26 mouse cellular contexts compared by ENCODE assay signal in genomic region chr17:48275736-48276135, GRCm38 (mm10). TPM values are rescaled to one million over a fixed set of nuclear protein-coding genes. Genes with fewer than 3 reads are reported as not detected.
A peak's percentile ranks its signal among the peaks of the same experiment; 100 is the strongest.
DNase-seq lines count a peak whose midpoint lies in the region; ATAC-seq and TF ChIP-seq lines count a peak whose summit lies in the region.
"Had no signal": no experiment of that assay in that cellular context is flagged by ENCODE, and none has a peak within 500 bp of the region (broad histone marks: within the 10 kb centered on the region; RNA-seq: fewer than 3 reads in every experiment).

No protein-coding gene starts in this region.

- no peak overlapping the region for H3K9ac ChIP-seq in ES-Bruce4 (ENCODE audit: low read depth, poor library complexity, severe bottlenecking)
- H3K9ac ChIP-seq in liver, embryonic 13.5 days: peak overlapping the region; percentile 47
- H3K9ac ChIP-seq: embryonic facial prominence, embryonic 12.5 days; forebrain, embryonic 12.5 days; heart, embryonic 13.5 days; hindbrain, embryonic 13.5 days; intestine, embryonic 15.5 days had no signal

- H3K27ac ChIP-seq in ES-Bruce4 (ENCODE audit: insufficient read depth, low read length): no peak overlapping the region; the same call in 1 of the 2 replicates
- peak overlapping the region; percentile 51 for H3K27ac ChIP-seq in liver, embryonic 13.5 days
- H3K27ac ChIP-seq: embryonic facial prominence, embryonic 12.5 days; forebrain, embryonic 12.5 days; gastrocnemius, adult 2 months; heart, embryonic 13.5 days; hindbrain, embryonic 13.5 days; hindbrain, postnatal 0 days; intestine, embryonic 15.5 days had no signal

- H3K36me3 ChIP-seq in ES-Bruce4 (ENCODE audit: control insufficient read depth, insufficient read depth, low read length, poor library complexity, severe bottlenecking): no peaks in the 10 kb centered on the region
- H3K36me3 ChIP-seq in liver, embryonic 13.5 days: no peaks in the 10 kb centered on the region
- H3K36me3 ChIP-seq: embryonic facial prominence, embryonic 12.5 days; forebrain, embryonic 12.5 days; heart, embryonic 13.5 days; hindbrain, embryonic 13.5 days; intestine, embryonic 15.5 days had no signal

- no peak for TF ChIP-seq CTCF in ES-Bruce4 (IDR thresholded peaks at IDR 0.05; ENCODE audit: low read depth, low read length)

- H3K27me3 ChIP-seq in ES-Bruce4 (ENCODE audit: control insufficient read depth, insufficient read depth, low read length, poor library complexity, severe bottlenecking): no peaks in the 10 kb centered on the region
- no peaks in the 10 kb centered on the region for H3K27me3 ChIP-seq in liver, embryonic 13.5 days
- H3K27me3 ChIP-seq: embryonic facial prominence, embryonic 12.5 days; forebrain, embryonic 12.5 days; heart, embryonic 13.5 days; hindbrain, embryonic 13.5 days; intestine, embryonic 15.5 days had no signal

- peak overlapping the region; percentile 18; the same call in 1 of the 2 replicates for H3K4me2 ChIP-seq in liver, embryonic 13.5 days
- H3K4me2 ChIP-seq: embryonic facial prominence, embryonic 12.5 days; forebrain, embryonic 12.5 days; heart, embryonic 13.5 days; hindbrain, embryonic 13.5 days; intestine, embryonic 15.5 days had no signal

- ATAC-seq in liver, embryonic 13.5 days (ENCODE audit: low read depth): no peak
- ATAC-seq in inflammation-experienced regulatory T-cells, adult 6 months: no peak
- no peak for ATAC-seq in activated CD4-positive, CD25-positive, alpha-beta regulatory T cell, adult 4 months
- ATAC-seq: hindbrain, postnatal 0 days; intestine, embryonic 15.5 days had no signal

- no peaks in the 10 kb centered on the region for H3K9me3 ChIP-seq in ES-Bruce4 (replicated peaks; ENCODE audit: control insufficient read depth, insufficient read depth, low read length, poor library complexity, severe bottlenecking)
- H3K9me3 ChIP-seq in liver, embryonic 13.5 days (replicated peaks): no peaks in the 10 kb centered on the region
- H3K9me3 ChIP-seq: embryonic facial prominence, embryonic 12.5 days; forebrain, embryonic 12.5 days; heart, embryonic 13.5 days; hindbrain, embryonic 13.5 days; intestine, embryonic 15.5 days had no signal

- WGBS in liver, embryonic 13.5 days (ENCODE audit: insufficient replicate concordance): 34% methylated on average over 7 of the region's 7 CpGs

- H3K4me1 ChIP-seq in ES-Bruce4 (ENCODE audit: control insufficient read depth, insufficient read depth, low read length): peaks cover 1% of the 10 kb centered on the region
- H3K4me1 ChIP-seq in liver, embryonic 13.5 days (replicated peaks): peaks cover 80% of the 10 kb centered on the region
- H3K4me1 ChIP-seq: forebrain, embryonic 12.5 days; heart, embryonic 13.5 days; intestine, embryonic 15.5 days had no signal

- 0 out of 2 replicates have a peak overlapping the region, but pooled peaks have one; percentile 7 for H3K4me3 ChIP-seq in ES-Bruce4 (ENCODE audit: low read depth, low read length)
- no peak overlapping the region for H3K4me3 ChIP-seq in liver, embryonic 13.5 days (replicated peaks)
- H3K4me3 ChIP-seq: embryonic facial prominence, embryonic 12.5 days; forebrain, embryonic 12.5 days; gastrocnemius, adult 2 months; heart, embryonic 13.5 days; hindbrain, embryonic 13.5 days; intestine, embryonic 15.5 days had no signal

- no peak for TF ChIP-seq EP300 in ES-Bruce4 (IDR thresholded peaks at IDR 0.05; ENCODE audit: insufficient read depth, low read depth, low read length)

- DNase-seq in 416B (ENCODE audit: low read depth): peak; percentile 39
- DNase-seq in ZHBTc4 (ENCODE audit: low read depth, low spot score): peak; percentile 65
- no peak for DNase-seq in liver, embryonic 13.5 days
- no peak for DNase-seq in testis, postnatal 10 days (ENCODE audit: low spot score)
- DNase-seq: adrenal gland, postnatal 14 days; B cell, adult 2 months; cerebellum, adult 2 months; cerebellum, postnatal 14 days; gastrocnemius, adult 2 months; gastrocnemius, postnatal 36 days; heart, adult 11 months; heart, postnatal 4 days; kidney, adult 18-20 months had no signal

- TF ChIP-seq POLR2A in ES-Bruce4 (IDR thresholded peaks at IDR 0.05; ENCODE audit: insufficient read depth, low read length): no peak

RNA-seq across cellular contexts. Expression of gene Treml4, which starts 11.6 kb away (rescaled TPM):
- polyA plus RNA-seq in ES-Bruce4 (2011; ENCODE audit: insufficient read depth, insufficient read length, low read depth, missing spikeins): not detected in 2 replicates
- polyA plus RNA-seq in liver, embryonic 13.5 days (2015; fragmentation: Nextera tagmentation; extraction: Ambion mirVana): 3.5 and 3.6 TPM in 2 replicates
- 1 to 10 TPM in 1 of 3 experiments, under 1 TPM in 1, not detected in 1; 0.55 to 1.3 TPM for polyA plus RNA-seq in inflammation-experienced regulatory T-cells, adult 6 months (2017; shearing (Covaris generic))
- under 1 TPM in 1 of 2 experiments, not detected in 1; 0.37 TPM for polyA plus RNA-seq in activated CD4-positive, CD25-positive, alpha-beta regulatory T cell, adult 4 months (2017; shearing (Covaris generic))
- polyA plus RNA-seq: forebrain, embryonic 16.5 days; hindbrain, embryonic 13.5 days had no signal

RNA-seq across cellular contexts. Expression of gene Treml2, which starts 23.6 kb away (rescaled TPM):
- polyA plus RNA-seq in ES-Bruce4 (2011; ENCODE audit: insufficient read depth, insufficient read length, low read depth, missing spikeins): 0.70 and 0.79 TPM in 2 replicates
- 4.4 and 5.5 TPM in 2 replicates for polyA plus RNA-seq in liver, embryonic 13.5 days (2015; fragmentation: Nextera tagmentation; extraction: Ambion mirVana)
- polyA plus RNA-seq in inflammation-experienced regulatory T-cells, adult 6 months (2017; shearing (Covaris generic)): 10 to 100 TPM in 2 of 3 experiments, under 1 TPM in 1; 0.69 to 12.3 (median 11.3) TPM
- 10 to 100 TPM; 16.1 to 17.1 TPM for polyA plus RNA-seq in activated CD4-positive, CD25-positive, alpha-beta regulatory T cell, adult 4 months (2017; shearing (Covaris generic))
- polyA plus RNA-seq: forebrain, embryonic 16.5 days; heart, postnatal 0 days had no signal

RNA-seq across cellular contexts. Expression of gene Trem3, which starts 28.2 kb away (rescaled TPM):
- polyA plus RNA-seq in ES-Bruce4 (2011; ENCODE audit: insufficient read depth, insufficient read length, low read depth, missing spikeins): not detected in 2 replicates
- polyA plus RNA-seq in liver, embryonic 13.5 days (2015; fragmentation: Nextera tagmentation; extraction: Ambion mirVana): 2.1 and 2.2 TPM in 2 replicates
- not detected for polyA plus RNA-seq in inflammation-experienced regulatory T-cells, adult 6 months (2017; shearing (Covaris generic))
- not detected for polyA plus RNA-seq in activated CD4-positive, CD25-positive, alpha-beta regulatory T cell, adult 4 months (2017; shearing (Covaris generic))
- polyA plus RNA-seq: CD4-positive, CD25-positive, alpha-beta regulatory T cell, adult 4 months; cerebellum, adult 2 months; embryonic facial prominence, embryonic 12.5 days; forebrain, embryonic 12.5 days; forebrain, embryonic 16.5 days; heart, embryonic 13.5 days; hindbrain, embryonic 13.5 days; hindbrain, postnatal 0 days had no signal

RNA-seq across cellular contexts. Expression of gene B430306N03Rik, which starts 40.2 kb away (rescaled TPM):
- polyA plus RNA-seq in ES-Bruce4 (2011; ENCODE audit: insufficient read depth, insufficient read length, low read depth, missing spikeins): not detected in 2 replicates
- polyA plus RNA-seq in liver, embryonic 13.5 days (2015; fragmentation: Nextera tagmentation; extraction: Ambion mirVana): 1.2 and 1.8 TPM in 2 replicates
- polyA plus RNA-seq in inflammation-experienced regulatory T-cells, adult 6 months (2017; shearing (Covaris generic)): 1 to 10 TPM in 2 of 3 experiments, not detected in 1; 2.8 to 5.6 TPM
- 1 to 10 TPM in 1 of 2 experiments, under 1 TPM in 1; 0.60 to 1.2 TPM for polyA plus RNA-seq in activated CD4-positive, CD25-positive, alpha-beta regulatory T cell, adult 4 months (2017; shearing (Covaris generic))
- polyA plus RNA-seq: forebrain, embryonic 12.5 days; forebrain, embryonic 16.5 days; hindbrain, postnatal 0 days had no signal

RNA-seq across cellular contexts. Expression of gene Trem1, which starts 43.2 kb away (rescaled TPM):
- polyA plus RNA-seq in ES-Bruce4 (2011; ENCODE audit: insufficient read depth, insufficient read length, low read depth, missing spikeins): not detected in 2 replicates
- polyA plus RNA-seq in liver, embryonic 13.5 days (2015; fragmentation: Nextera tagmentation; extraction: Ambion mirVana): 0.63 and 0.71 TPM in 2 replicates
- not detected for polyA plus RNA-seq in inflammation-experienced regulatory T-cells, adult 6 months (2017; shearing (Covaris generic))
- not detected for polyA plus RNA-seq in activated CD4-positive, CD25-positive, alpha-beta regulatory T cell, adult 4 months (2017; shearing (Covaris generic))
- polyA plus RNA-seq: CD4-positive, CD25-positive, alpha-beta regulatory T cell, adult 4 months; cortical plate, adult 2 months; forebrain, embryonic 12.5 days; forebrain, embryonic 16.5 days; hindbrain, embryonic 13.5 days had no signal

Comparison
In these comparisons a context has a peak if more than half of its experiments do, and no peak if none do; other contexts are left out.
1. DNase-seq: peak in 416B (single experiment) and ZHBTc4 (single experiment); none in liver, embryonic 13.5 days (single experiment) and testis, postnatal 10 days (single experiment).